Mouse (Mus musculus): Measurements from ENCODE around the gene Zfp467.

Zfp467 gene

GRCm38 (mm10) chr6:48445181-48446101 lies at the start of gene Zfp467:
TSS of gene Zfp467 (minus strand) at chr6:48445825.
- peak; percentile 35 for DNase-seq

GRCm38 (mm10) chr6:48493136-48493730 lies 47.6 kb upstream of the Zfp467 start:
- DNase-seq = no peak

DNA sequence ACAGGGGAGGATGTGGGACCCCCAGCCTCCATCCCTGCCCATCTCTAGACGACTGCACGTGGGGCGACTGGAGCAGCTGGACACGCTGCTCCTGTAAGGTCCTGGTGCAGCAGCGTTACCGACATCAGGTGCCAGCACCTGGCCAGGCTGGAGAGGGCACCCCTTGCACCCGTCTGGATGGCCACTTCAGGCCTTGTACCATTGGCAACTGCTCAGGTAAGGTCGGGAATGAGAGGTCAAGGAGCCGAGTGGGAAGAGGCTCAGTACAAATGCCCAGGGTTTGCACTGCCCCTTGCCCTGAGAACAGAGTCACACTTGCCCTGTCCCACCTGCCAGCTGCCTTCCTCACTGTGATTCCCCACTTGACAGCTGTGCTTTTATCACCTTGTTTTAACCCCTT lies 45.7 kb upstream of the Zfp467 start:
- no peak for DNase-seq

DNA sequence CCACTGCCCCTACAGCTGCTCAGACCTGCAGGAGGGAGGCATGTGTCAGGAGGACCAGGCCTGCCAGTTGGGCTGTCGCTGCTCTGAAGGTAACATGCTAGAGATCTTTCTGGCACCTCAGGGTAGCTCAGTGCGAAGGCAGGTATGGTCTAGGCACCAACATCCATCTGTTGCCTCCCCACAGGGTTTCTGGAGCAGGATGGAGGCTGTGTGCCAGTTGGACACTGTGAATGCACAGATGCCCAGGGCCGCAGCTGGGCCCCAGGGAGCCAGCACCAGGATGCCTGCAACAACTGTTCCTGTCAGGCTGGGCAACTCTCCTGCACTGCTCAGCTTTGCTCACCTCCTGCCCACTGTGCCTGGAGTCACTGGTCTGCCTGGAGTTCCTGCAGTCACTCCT lies 44.1 kb upstream of the Zfp467 start:
- no peak for DNase-seq

- no peak for DNase-seq
Observed at GRCm38 (mm10) chr6:48487747-48488725, 42.4 kb upstream of the Zfp467 start.

- no peak for DNase-seq
Observed at GRCm38 (mm10) chr6:48482501-48482900, 36.9 kb upstream of the Zfp467 start.

GRCm38 (mm10) chr6:48478446-48478845 lies 32.8 kb upstream of the Zfp467 start:
- peak; percentile 12 for DNase-seq

DNA sequence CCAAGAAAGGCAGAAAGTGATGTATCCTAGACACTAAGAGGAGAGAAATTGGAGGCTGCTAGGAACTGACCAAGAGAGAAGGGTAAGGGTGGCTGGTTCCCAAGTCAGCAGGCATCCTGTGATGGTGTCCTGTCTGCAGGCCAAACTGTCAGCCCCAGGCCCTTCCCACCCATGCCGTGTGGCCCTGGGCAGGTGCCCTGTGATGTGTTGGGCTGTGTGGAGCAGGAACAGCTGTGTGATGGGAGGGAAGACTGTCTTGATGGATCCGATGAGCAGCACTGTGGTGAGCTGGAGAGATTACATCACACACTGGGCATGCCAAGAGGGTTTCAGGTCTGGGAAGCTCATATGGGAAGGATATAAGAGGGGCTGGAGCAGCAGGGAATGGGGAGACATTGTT lies 25.1 kb upstream of the Zfp467 start:
- no peak for DNase-seq

DNA sequence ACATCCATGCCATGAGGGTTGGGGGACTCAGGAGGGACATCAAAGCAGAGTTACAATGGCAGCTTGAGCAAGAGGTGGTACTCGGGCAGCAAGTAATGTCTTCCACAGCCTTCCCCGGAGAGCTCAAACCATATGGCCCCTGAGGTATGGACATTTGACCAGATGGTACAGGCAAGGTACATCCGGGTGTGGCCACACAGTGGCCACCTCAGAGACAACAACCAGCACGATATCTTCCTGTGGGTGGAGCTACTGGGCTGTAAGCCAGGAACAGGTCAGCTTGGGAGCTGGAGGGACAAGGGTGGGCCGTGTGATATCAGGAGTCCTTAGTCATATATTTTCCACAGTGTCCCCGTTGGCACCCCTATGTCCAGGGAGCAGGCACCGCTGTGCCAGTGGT lies 21.9 kb upstream of the Zfp467 start:
- DNase-seq = no peak

GRCm38 (mm10) chr6:48466715-48467114 lies 21.1 kb upstream of the Zfp467 start:
- no peak for DNase-seq

- DNase-seq = peak; percentile 60
Observed at GRCm38 (mm10) chr6:48464966-48465679, 19.5 kb upstream of the Zfp467 start.

DNA sequence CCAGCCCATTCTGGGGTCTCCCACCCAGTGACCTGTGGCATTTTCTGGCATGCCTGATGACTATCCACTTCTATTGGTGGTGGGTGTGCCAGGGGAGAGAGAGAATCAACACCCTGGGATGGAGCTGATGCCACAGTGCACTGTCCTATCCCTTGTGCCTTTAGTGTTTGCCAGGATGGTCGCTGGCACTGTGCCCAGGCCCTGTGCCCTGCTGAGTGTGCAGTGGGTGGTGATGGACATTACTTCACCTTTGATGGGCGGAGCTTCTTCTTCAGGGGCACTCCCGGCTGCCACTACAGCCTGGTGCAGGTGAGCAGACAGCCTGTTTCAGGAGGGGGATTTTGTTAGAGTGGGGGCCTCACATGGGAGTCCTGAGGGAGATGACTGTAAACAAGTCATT lies 7.1 kb upstream of the Zfp467 start:
- DNase-seq = no peak

DNA sequence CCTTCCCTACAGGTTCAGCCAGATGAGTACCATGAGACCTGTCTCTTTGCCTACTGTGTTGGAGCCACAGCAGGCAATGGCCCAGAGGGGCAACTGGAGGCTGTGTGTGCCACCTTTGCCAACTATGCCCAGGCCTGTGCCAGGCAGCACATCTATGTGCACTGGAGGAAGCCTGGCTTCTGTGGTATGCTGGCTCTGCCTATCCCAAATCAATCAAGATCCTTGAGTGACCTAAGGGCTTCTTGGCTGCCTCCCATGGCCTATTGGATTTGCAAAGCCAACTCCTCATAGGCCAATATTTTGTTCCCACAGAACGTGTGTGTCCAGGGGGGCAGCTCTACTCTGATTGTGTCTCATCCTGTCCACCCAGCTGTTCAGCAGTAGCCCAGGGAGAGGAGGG lies 6.5 kb upstream of the Zfp467 start:
- no peak for DNase-seq

- DNase-seq = no peak
Observed at GRCm38 (mm10) chr6:48448527-48448926, 2.9 kb upstream of the Zfp467 start.

- no peak for DNase-seq
Observed at GRCm38 (mm10) chr6:48447929-48448328, 2.3 kb upstream of the Zfp467 start, which contains the start of gene Sspo. TSS of gene Sspo (plus strand) at chr6:48448229.

GRCm38 (mm10) chr6:48446896-48447295 lies 1.3 kb upstream of the Zfp467 start:
- no peak for DNase-seq

- no peak for DNase-seq
Observed at GRCm38 (mm10) chr6:48446256-48446655, 631 bp upstream of the Zfp467 start.

DNA sequence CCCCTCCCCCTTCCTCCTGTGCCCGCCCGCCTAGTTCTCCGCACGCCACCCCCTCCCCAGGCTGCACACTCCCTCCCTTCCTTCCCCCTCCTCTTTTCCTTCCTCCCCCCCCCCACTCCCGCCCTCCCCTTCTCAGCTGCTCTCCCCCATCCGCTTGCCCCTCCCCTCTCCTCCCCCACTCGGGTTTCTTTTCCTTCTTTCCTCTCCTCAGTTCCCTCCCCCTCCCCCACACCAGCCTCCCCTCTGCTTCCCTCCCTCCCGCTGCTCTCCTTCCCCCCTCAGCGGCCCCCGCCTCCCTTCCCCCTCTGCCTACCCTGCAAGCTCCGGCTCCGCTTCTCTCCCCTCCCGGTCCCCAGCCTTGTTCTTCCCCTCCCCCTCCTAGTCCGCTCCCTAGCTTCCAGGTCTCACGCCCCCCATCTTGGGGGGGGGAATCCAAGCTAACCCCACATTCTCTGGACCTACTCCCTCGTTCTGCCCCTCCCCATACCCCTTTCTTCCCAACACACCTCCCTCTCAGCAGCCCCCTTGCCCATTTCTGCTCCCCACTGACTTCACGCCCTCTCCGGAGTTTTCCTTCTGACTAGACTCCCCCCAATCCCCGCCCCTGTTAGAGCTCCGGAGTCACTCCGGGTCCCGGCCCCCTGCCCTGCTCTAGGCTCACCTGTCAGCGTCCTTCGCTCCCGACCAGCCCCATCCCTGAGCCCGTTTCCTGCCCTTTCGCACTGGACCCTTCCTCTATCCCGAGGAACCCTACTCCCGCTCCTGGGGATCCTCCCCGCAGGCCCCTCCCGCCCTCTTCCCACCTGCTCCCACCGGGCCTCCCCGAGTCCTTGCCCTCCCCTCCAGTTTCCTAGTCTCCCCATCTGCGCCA lies 1.1 kb downstream of the Zfp467 start:
- peak; percentile 64 for DNase-seq

- peak; percentile 88 for DNase-seq
Observed at GRCm38 (mm10) chr6:48443592-48444309, 1.9 kb downstream of the Zfp467 start.

DNA sequence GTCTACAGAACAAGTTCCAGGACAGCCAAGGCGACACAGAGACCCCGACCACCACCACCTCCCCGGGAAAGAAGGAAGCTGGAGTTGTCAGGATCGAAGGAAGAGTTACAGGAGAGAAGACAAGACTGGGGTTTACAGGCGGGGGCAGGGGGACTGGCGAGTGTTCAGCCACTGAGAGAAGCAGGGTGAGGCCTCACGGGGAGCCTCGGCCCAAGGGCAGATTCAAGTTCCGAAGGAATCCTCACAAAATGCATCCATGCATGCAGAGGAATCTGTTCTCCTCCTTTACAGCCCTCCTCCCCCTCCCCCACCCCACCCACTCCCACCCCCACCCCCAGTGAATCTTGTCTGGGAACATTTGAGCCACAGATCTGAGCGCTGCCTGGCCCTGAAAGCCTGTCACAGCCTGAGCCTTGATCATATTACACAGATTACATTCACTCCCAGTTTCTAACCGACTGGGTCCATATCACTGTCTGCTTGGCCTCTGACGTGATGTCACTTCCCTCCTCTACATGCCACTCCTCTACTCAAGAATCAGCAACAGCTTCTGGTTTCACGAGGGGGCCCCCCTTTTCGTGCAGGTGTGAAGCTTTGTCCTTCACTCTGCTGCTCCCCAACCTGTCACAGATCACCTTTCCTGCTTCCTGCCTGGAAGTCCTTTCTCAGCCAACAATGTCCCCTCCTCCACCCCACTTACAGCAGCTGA lies 5.2 kb downstream of the Zfp467 start:
- no peak for DNase-seq

Data from right cerebral cortex, adult 18-20 months (tissue).